Mouse (Mus musculus): Measurements from ENCODE around the gene Rpl31.

Gene Rpl31

DNA sequence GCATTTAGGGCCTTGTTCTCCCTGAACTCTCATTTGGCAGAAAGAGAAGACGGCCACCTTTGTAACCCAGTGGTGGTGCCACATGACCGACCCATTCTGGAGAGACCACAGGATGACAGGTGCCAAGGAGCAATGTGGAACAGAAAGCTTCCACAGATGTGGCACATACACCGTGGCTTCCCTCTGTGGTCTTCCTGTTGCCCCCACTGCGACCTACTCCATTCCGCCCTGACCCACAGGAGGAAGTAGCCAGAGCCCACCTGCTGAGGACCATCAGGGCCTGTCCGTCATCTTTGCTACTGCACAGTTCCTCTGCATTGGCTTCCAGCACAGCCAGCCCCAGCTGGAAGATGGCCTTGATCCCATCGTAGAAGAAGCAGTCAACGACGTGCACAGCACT is 13.4 kb downstream of the Rpl31 start:
- peak overlapping the region; percentile 52 for H3K4me3 ChIP-seq (replicated peaks; ENCODE audit: low read length)
- H3K4me1 ChIP-seq (replicated peaks; ENCODE audit: low read depth, low read length) = peaks cover 7% of the 10 kb centered on the region
- TF ChIP-seq NANOG (IDR thresholded peaks at IDR 0.05; ENCODE audit: borderline replicate concordance, low read length) = no peak
- no peaks in the 10 kb centered on the region for H3K27me3 ChIP-seq (ENCODE audit: insufficient read depth, low read length)
- H3K9me3 ChIP-seq (ENCODE audit: low read length) = no peaks in the 10 kb centered on the region
- peaks cover 16% of the 10 kb centered on the region for H3K36me3 ChIP-seq (ENCODE audit: insufficient read depth, low read length)

DNA sequence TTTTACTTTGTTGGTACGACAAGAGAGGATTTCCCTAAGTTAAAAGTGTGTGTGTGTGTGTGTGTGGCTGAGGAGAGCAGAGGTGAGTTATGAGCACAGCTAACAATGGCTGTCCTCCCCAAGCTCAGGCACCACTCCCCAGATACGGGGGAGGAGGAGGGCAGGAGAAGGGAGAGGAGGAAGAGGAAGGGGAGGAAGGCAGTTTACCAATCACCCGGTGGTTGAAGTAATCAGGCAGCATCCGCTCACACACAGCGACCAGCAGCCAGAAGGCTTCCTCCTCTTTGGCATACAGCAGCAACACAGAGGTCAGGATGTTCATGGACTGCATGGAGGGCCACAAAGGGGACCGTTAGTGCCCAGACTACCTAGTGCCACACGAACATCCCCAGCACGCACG is 17.3 kb downstream of the Rpl31 start:
- no peak for TF ChIP-seq CTCF (conservative IDR thresholded peaks at IDR 0.05; ENCODE audit: low read length)
- TF ChIP-seq NANOG (IDR thresholded peaks at IDR 0.05; ENCODE audit: borderline replicate concordance, low read length) = no peak
- no peak for TF ChIP-seq POU5F1 (IDR thresholded peaks at IDR 0.05; ENCODE audit: borderline replicate concordance, low read length)
- no peaks in the 10 kb centered on the region for H3K36me3 ChIP-seq (ENCODE audit: insufficient read depth, low read length)
- H3K4me1 ChIP-seq (replicated peaks; ENCODE audit: low read depth, low read length) = peaks cover 7% of the 10 kb centered on the region
- no peaks in the 10 kb centered on the region for H3K9me3 ChIP-seq (ENCODE audit: low read length)
- H3K27me3 ChIP-seq (ENCODE audit: insufficient read depth, low read length) = no peaks in the 10 kb centered on the region
- H3K4me3 ChIP-seq (replicated peaks; ENCODE audit: low read length) = no peak overlapping the region

DNA sequence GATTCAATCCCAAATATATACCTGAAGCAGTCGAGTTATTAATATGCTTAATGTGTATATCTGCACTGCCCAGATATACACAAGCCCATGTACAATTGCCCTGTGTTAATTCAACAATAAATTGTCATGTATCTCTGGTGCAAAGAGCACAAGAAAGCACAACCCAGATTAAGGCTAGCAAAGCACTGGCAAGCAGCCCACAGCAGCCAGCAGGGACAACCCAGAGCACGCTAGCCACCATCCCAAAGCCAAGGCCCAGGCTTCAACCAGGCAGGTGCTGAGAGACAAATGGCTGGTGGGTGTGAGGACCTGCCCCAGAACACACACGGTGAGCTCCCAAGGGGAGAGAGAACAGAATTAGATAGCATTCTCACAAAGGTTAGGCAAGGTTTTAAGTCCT is 18.8 kb downstream of the Rpl31 start:
- Histone ChIP-seq H3K4me3 (replicated peaks; ENCODE audit: low read length) (no peak overlapping the region), H3K36me3 (ENCODE audit: insufficient read depth, low read length) (no peaks in the 10 kb centered on the region), H3K4me1 (replicated peaks; ENCODE audit: low read depth, low read length) (peaks cover 9% of the 10 kb centered on the region), H3K9me3 (ENCODE audit: low read length) (no peaks in the 10 kb centered on the region), H3K27me3 (ENCODE audit: insufficient read depth, low read length) (no peaks in the 10 kb centered on the region)
- TF ChIP-seq POU5F1 (IDR thresholded peaks at IDR 0.05; ENCODE audit: borderline replicate concordance, low read length) = no peak
- no peak for TF ChIP-seq NANOG (IDR thresholded peaks at IDR 0.05; ENCODE audit: borderline replicate concordance, low read length)
- TF ChIP-seq CTCF (conservative IDR thresholded peaks at IDR 0.05; ENCODE audit: low read length) = no peak

DNA sequence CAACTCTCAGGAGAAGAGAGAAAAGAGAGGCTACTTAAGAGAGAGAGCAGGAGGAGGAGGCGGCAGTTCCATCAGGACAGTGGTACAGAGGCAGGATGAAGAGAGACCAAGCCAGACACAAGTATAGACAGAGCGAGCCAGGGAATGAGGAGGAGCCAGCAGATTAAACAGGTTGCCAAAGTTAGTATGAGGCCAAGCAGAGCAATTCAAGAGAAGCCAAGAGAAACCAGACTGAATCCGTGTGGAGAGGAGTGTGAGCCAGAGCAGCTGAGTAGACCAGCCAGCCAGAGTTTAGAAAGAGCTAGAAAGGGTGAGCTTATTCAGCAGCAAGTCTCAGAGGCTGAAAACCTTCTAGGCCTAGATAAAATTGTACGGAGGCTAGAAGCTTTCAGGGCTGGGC is 19.9 kb downstream of the Rpl31 start:
- TF ChIP-seq POU5F1 (IDR thresholded peaks at IDR 0.05; ENCODE audit: borderline replicate concordance, low read length) (no peak), NANOG (IDR thresholded peaks at IDR 0.05; ENCODE audit: borderline replicate concordance, low read length) (no peak), CTCF (conservative IDR thresholded peaks at IDR 0.05; ENCODE audit: low read length) (no peak)
- no peaks in the 10 kb centered on the region for H3K27me3 ChIP-seq (ENCODE audit: insufficient read depth, low read length)
- H3K4me3 ChIP-seq (replicated peaks; ENCODE audit: low read length) = no peak overlapping the region
- no peaks in the 10 kb centered on the region for H3K36me3 ChIP-seq (ENCODE audit: insufficient read depth, low read length)
- H3K9me3 ChIP-seq (ENCODE audit: low read length) = no peaks in the 10 kb centered on the region
- peaks cover 8% of the 10 kb centered on the region for H3K4me1 ChIP-seq (replicated peaks; ENCODE audit: low read depth, low read length)

DNA sequence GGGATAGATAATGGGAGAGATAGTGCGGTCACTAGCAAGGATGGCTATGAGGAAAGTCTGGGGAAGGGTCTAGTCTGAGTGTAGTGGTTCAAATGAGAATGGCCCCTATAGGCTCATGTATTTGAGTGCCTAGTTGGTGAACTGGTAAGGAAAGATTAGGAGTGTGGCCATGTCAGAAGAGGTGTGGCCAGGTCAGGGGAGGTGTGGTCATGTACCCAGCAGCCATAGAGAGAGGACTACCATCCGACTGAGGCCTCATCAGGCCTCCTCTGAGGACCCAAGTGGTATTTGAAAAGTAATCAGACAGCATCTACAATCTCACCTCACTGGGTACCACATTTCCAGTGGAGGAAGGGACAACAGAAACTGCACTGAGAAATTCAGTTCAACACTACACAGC is 20.5 kb downstream of the Rpl31 start:
- Histone ChIP-seq H3K9me3 (ENCODE audit: low read length) (no peaks in the 10 kb centered on the region), H3K4me3 (replicated peaks; ENCODE audit: low read length) (no peak overlapping the region), H3K36me3 (ENCODE audit: insufficient read depth, low read length) (no peaks in the 10 kb centered on the region), H3K4me1 (replicated peaks; ENCODE audit: low read depth, low read length) (peaks cover 8% of the 10 kb centered on the region), H3K27me3 (ENCODE audit: insufficient read depth, low read length) (no peaks in the 10 kb centered on the region)
- TF ChIP-seq CTCF (conservative IDR thresholded peaks at IDR 0.05; ENCODE audit: low read length) = no peak
- TF ChIP-seq POU5F1 (IDR thresholded peaks at IDR 0.05; ENCODE audit: borderline replicate concordance, low read length) = no peak
- no peak for TF ChIP-seq NANOG (IDR thresholded peaks at IDR 0.05; ENCODE audit: borderline replicate concordance, low read length)

DNA sequence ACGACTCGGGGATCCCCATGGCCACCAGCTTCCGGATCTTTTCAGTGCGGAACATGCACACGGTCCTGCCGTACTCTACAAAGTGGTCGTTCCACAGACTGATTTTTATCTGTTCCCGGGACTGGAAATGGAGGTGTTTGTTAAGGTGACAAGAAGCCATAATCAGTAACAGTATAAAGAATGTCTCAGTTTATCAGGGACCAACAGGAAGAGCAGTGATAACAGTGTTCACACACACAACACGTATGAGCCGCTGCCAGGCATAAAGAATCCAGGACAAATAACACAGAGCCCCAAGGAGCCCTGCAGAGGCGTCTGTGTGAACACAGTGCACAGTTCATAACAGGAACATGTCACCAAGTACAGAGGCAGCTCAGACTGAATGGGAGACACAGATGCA is 21.7 kb downstream of the Rpl31 start:
- peaks cover 3% of the 10 kb centered on the region; the same call in 1 of the 2 replicates for H3K36me3 ChIP-seq (ENCODE audit: insufficient read depth, low read length)
- TF ChIP-seq CTCF (conservative IDR thresholded peaks at IDR 0.05; ENCODE audit: low read length) (no peak), NANOG (IDR thresholded peaks at IDR 0.05; ENCODE audit: borderline replicate concordance, low read length) (no peak), POU5F1 (IDR thresholded peaks at IDR 0.05; ENCODE audit: borderline replicate concordance, low read length) (no peak)
- no peaks in the 10 kb centered on the region for H3K9me3 ChIP-seq (ENCODE audit: low read length)
- H3K4me1 ChIP-seq (replicated peaks; ENCODE audit: low read depth, low read length) = peaks cover 8% of the 10 kb centered on the region
- no peaks in the 10 kb centered on the region for H3K27me3 ChIP-seq (ENCODE audit: insufficient read depth, low read length)
- H3K4me3 ChIP-seq (replicated peaks; ENCODE audit: low read length) = no peak overlapping the region

DNA sequence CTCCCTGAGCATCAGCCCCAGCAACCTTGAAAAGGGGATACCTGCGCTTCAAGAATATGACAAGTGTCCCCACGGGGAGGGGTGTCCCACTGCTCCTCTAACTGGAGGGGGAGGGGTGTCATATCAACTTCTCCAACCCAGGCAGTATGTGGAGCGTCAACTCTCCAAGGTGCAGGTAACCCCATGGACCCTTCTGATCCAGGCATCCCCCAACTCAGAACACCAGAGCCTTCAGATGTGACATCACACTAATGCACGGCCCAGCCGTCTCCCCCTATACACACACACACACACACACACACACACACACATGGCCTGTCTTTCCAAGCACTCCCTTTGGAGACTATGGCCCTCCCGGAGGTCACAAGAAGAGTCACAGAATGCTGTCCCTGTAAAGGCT is 24.0 kb downstream of the Rpl31 start:
- TF ChIP-seq POU5F1 (IDR thresholded peaks at IDR 0.05; ENCODE audit: borderline replicate concordance, low read length) (no peak), CTCF (conservative IDR thresholded peaks at IDR 0.05; ENCODE audit: low read length) (no peak), NANOG (IDR thresholded peaks at IDR 0.05; ENCODE audit: borderline replicate concordance, low read length) (no peak)
- H3K36me3 ChIP-seq (ENCODE audit: insufficient read depth, low read length) = peaks cover 7% of the 10 kb centered on the region; the same call in 1 of the 2 replicates
- no peaks in the 10 kb centered on the region for H3K9me3 ChIP-seq (ENCODE audit: low read length)
- H3K27me3 ChIP-seq (ENCODE audit: insufficient read depth, low read length) = no peaks in the 10 kb centered on the region
- no peak overlapping the region for H3K4me3 ChIP-seq (replicated peaks; ENCODE audit: low read length)
- peaks cover 8% of the 10 kb centered on the region for H3K4me1 ChIP-seq (replicated peaks; ENCODE audit: low read depth, low read length)

DNA sequence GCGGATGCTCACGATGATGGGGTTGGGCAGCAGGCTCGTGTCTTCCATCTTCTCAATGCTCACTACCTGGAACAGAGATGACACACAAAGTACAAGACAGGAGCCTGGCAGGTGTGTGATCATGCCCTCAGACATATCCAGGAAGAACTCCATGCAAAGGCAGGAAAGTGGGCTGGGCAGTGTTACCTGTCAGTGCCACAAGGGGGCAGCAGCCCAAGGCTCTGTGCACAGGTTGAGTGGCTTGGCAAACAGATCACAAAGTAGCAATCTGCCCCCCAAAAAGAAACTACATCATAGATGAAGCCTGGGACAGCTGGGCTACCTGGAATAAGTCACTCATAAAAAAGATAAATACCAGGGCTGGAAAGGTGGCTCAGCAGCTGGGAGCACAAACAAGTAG is 24.5 kb downstream of the Rpl31 start:
- Histone ChIP-seq H3K4me1 (replicated peaks; ENCODE audit: low read depth, low read length) (peaks cover 8% of the 10 kb centered on the region), H3K36me3 (ENCODE audit: insufficient read depth, low read length) (peaks cover 9% of the 10 kb centered on the region; the same call in 1 of the 2 replicates), H3K27me3 (ENCODE audit: insufficient read depth, low read length) (no peaks in the 10 kb centered on the region), H3K4me3 (replicated peaks; ENCODE audit: low read length) (no peak overlapping the region), H3K9me3 (ENCODE audit: low read length) (peaks cover 4% of the 10 kb centered on the region)
- TF ChIP-seq CTCF (conservative IDR thresholded peaks at IDR 0.05; ENCODE audit: low read length) = peak; percentile 98
- TF ChIP-seq NANOG (IDR thresholded peaks at IDR 0.05; ENCODE audit: borderline replicate concordance, low read length) = no peak
- no peak for TF ChIP-seq POU5F1 (IDR thresholded peaks at IDR 0.05; ENCODE audit: borderline replicate concordance, low read length)

DNA sequence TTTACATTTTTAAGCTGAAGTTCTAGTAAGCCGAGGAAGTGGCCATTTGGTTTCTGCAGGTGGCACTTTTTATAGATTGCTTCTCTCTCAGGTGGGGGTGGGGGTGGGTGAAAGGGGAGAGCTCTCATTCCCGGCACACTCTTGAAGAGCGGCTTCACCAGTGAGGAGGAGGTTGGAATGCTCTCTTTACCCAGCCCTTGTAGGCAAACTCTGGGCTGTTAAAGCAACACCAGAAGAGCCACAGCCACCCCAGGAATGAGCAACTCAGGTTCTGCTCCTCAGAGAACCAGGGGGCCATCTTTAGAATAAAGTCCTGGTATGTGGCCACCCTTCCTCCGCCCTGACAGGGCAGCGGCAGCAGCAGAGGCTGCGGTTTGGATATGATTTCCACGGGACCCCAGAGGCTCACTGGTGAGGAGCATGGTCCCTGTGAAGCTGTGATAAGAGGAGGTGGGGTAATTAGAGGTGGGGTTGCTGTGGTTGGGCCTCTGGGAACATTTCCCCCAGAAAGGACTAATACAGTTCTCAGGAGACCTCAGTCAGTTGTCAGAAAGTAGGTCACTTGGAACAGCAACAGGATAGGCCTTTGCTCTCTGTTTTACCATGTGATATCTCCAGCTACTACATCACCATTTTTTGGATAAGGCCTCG is 25.7 kb downstream of the Rpl31 start:
- H3K27me3 ChIP-seq (ENCODE audit: insufficient read depth, low read length) = no peaks in the 10 kb centered on the region
- H3K36me3 ChIP-seq (ENCODE audit: insufficient read depth, low read length) = peaks cover 9% of the 10 kb centered on the region; the same call in 1 of the 2 replicates
- peaks cover 6% of the 10 kb centered on the region for H3K9me3 ChIP-seq (ENCODE audit: low read length)

More for the DNA sequence above, 25.7 kb downstream of the Rpl31 start:
- TF ChIP-seq CTCF (conservative IDR thresholded peaks at IDR 0.05; ENCODE audit: low read length) = no peak
- TF ChIP-seq NANOG (IDR thresholded peaks at IDR 0.05; ENCODE audit: borderline replicate concordance, low read length) = no peak
- TF ChIP-seq POU5F1 (IDR thresholded peaks at IDR 0.05; ENCODE audit: borderline replicate concordance, low read length) = no peak
- Histone ChIP-seq H3K4me1 (replicated peaks; ENCODE audit: low read depth, low read length) (peaks cover 9% of the 10 kb centered on the region), H3K4me3 (replicated peaks; ENCODE audit: low read length) (no peak overlapping the region)
